Mouse (Mus musculus) heart, adult 18-20 months (tissue): ENCODE data around the gene Olfr835. TPM values are rescaled to one million over a fixed set of nuclear protein-coding genes. Genes with fewer than 3 reads are reported as not detected.

Experiments
- DNase-seq, 2 experiments: peaks; one replicate each; pipeline ENCODE4 v3.0.0; 2021 to 2022; ENCODE audit warnings: mixed read lengths in 1 of 2
- long read RNA-seq, 2 experiments: library from polyadenylated mRNA; stranded (forward); transcript quantifications; one replicate each; pipeline ENCODE4 v2.0.0; 2021
- total RNA-seq, 2 experiments: library from RNA; stranded (reverse); gene quantifications; 2 replicates each; pipeline ENCODE4 v1.2.3; 2021

Gene Olfr835
- total RNA-seq, result not detected
- long read RNA-seq, experiment 1, result 0 reads
- long read RNA-seq, experiment 2, result 0 reads

- no peak for DNase-seq
Measured at GRCm38 (mm10) chr9:19032435-19032834, at the start of gene Olfr835. Gene Olfr835 (plus strand): TSS chr9:19032735.

GRCm38 (mm10) chr9:18987690-18988089 is 44.8 kb upstream of the Olfr835 start, which contains the start of gene Olfr834:
Gene Olfr834 (plus strand): TSS chr9:18987990.
- DNase-seq, result no peak

GRCm38 (mm10) chr9:19084986-19085385 is 52.5 kb downstream of the Olfr835 start:
- DNase-seq, result no peak

Other genes with a start within 250 kb of the Olfr835 start
- not detected for gene Olfr828, start 213.2 kb upstream of the Olfr835 start, total RNA-seq
- not detected for gene Olfr829, start 177.8 kb upstream of the Olfr835 start, total RNA-seq
- gene Olfr830, start 158.0 kb upstream of the Olfr835 start, total RNA-seq, result not detected
- not detected for gene Olfr832, start 95.6 kb upstream of the Olfr835 start, total RNA-seq
- gene Olfr834, start 44.7 kb upstream of the Olfr835 start, total RNA-seq, result not detected
- not detected for gene Olfr836, start 87.6 kb downstream of the Olfr835 start, total RNA-seq
- gene Olfr837, start 103.6 kb downstream of the Olfr835 start, total RNA-seq, result not detected
- under 1 TPM in 1 of 2 experiments, not detected in 1; 0.03 TPM for gene Olfr839-ps1, start 144.6 kb downstream of the Olfr835 start, total RNA-seq
- gene Olfr843, start 219.3 kb downstream of the Olfr835 start, total RNA-seq, result not detected